Mouse (Mus musculus) bone marrow macrophage, adult 2 months (primary cell): ENCODE data around the gene Clec4f. TPM values are rescaled to one million over a fixed set of nuclear protein-coding genes. Genes with fewer than 3 reads are reported as not detected.

Experiments
- H3K27ac ChIP-seq: 2 replicates; pipeline ENCODE4 v1.5.1; 2012; ENCODE audit warnings: low read depth, low read length; ENCODE audit not compliant: insufficient read depth
- H3K4me1 ChIP-seq: 2 replicates; pipeline ENCODE4 v1.6.1; 2012; ENCODE audit warnings: low read length; ENCODE audit not compliant: control insufficient read depth, insufficient read depth
- H3K4me3 ChIP-seq: 2 replicates; pipeline ENCODE4 v1.5.1; 2012; ENCODE audit warnings: mild to moderate bottlenecking, low read length, moderate library complexity; ENCODE audit not compliant: insufficient read depth
- CTCF ChIP-seq: IDR thresholded peaks from 2 replicates; pipeline ENCODE4 v1.5.1; 2012; ENCODE audit warnings: low read depth, mild to moderate bottlenecking, low read length, moderate library complexity
- POLR2A ChIP-seq: IDR thresholded peaks from 2 replicates; pipeline ENCODE4 v1.6.1; 2012; ENCODE audit warnings: mild to moderate bottlenecking, low read depth, low read length, borderline replicate concordance
- polyA plus RNA-seq: library from polyadenylated mRNA; stranded (reverse); fragments of >200 nt; gene quantifications from 2 replicates; pipeline ENCODE4 v1.2.4, GENCODE M21; 2012; ENCODE audit not compliant: missing spikeins, insufficient read depth, insufficient read length

Clec4f gene
- polyA plus RNA-seq, 1 experiment: not detected

GRCm38 (mm10) chr6:83595035-83595434 is 61.0 kb downstream of the Clec4f start:
- Histone ChIP-seq H3K27ac (no peak overlapping the region), H3K4me1 (peaks cover 14% of the 10 kb centered on the region), H3K4me3 (no peak overlapping the region)
- TF ChIP-seq CTCF (no peak), POLR2A (no peak)

Other genes starting within 250 kb of the Clec4f start
- gene Tet3, start 197.1 kb downstream of the Clec4f start, polyA plus RNA-seq: 46.8 and 46.9 TPM in 2 replicates
- gene Dguok, start 149.2 kb downstream of the Clec4f start, polyA plus RNA-seq: 61.5 and 63.2 TPM in 2 replicates
- 4.6 and 4.7 TPM in 2 replicates for gene Actg2, start 119.9 kb downstream of the Clec4f start, polyA plus RNA-seq
- gene Stambp, start 83.5 kb downstream of the Clec4f start, polyA plus RNA-seq: 28.8 and 36.4 TPM in 2 replicates
- gene Cd207, start 21.7 kb upstream of the Clec4f start, polyA plus RNA-seq: 3.6 and 5.1 TPM in 2 replicates
- not detected in 2 replicates for gene Vax2, start 55.1 kb upstream of the Clec4f start, polyA plus RNA-seq
- gene Atp6v1b1, start 86.8 kb upstream of the Clec4f start, polyA plus RNA-seq: not detected in 2 replicates
- gene Ankrd53, start 106.5 kb upstream of the Clec4f start, polyA plus RNA-seq: not detected in 2 replicates
- gene Tex261, start 119.6 kb upstream of the Clec4f start, polyA plus RNA-seq: 97.3 and 108 TPM in 2 replicates
- gene Nagk, start 138.8 kb upstream of the Clec4f start, polyA plus RNA-seq: 122 and 125 TPM in 2 replicates
- gene Paip2b, start 175.6 kb upstream of the Clec4f start, polyA plus RNA-seq: 7.0 and 9.8 TPM in 2 replicates
- gene Zfp638, start 210.9 kb upstream of the Clec4f start, polyA plus RNA-seq: 70.3 and 82.0 TPM in 2 replicates